Mouse (Mus musculus) kidney, adult 8-10 months (tissue): ENCODE results near the gene Tlcd1.
A peak's percentile ranks its signal among the peaks of the same experiment; 100 is the strongest.

Experiments
- DNase-seq, 2 experiments: peaks; one replicate each; pipeline ENCODE4 v3.0.0; 2022

The Tlcd1 gene

DNA sequence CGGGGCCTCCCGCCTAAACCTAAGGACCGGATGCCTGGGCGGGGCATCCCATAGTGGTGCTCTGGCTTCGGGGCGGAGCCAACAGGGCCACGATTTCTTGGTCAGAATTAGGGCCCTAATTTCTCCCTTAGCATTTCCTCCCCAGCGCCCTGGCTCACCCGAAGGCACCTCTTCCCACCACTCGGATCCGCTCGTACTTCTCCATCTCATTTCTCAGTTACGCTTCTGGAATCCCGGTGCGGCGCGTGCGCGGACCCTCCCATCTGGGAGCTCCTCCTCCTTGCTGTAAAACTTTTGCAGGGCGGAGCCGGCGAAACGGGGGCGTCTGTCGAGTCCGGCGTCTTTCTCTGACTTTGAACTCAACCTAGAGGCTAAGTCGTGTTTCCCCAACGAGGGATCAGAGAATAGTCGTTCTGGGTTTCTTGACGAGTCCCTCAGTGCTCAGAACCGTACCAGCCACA is at the start of gene Tlcd1, which contains the start of gene Nek8:
Gene Tlcd1 (plus strand): TSS at position 310 of the 461 bp plus-strand sequence.
Gene Nek8 (minus strand): TSS at position 274 of the 461 bp plus-strand sequence.
- peak; percentile 95 to 97 for DNase-seq

DNA sequence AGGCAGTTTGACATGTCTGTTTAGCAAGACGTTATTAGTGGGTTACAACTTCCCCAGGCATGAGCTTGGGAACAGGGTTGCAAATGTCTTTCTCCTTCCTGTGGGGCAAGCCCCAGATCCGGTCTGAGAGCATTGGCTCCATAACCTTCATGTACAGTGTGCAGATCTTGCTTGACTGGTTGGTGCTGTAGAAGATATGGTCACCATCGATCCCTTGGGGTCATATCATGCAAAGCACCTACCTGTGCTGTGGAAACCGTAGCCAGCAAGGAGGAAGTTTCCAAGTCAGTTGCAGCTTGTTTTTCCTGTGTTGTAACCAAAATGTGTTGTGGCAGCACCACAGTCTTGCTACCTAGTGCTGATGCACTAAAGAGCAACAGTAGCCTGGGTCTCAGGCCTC is 49.8 kb upstream of the Tlcd1 start:
- DNase-seq: no peak

DNA sequence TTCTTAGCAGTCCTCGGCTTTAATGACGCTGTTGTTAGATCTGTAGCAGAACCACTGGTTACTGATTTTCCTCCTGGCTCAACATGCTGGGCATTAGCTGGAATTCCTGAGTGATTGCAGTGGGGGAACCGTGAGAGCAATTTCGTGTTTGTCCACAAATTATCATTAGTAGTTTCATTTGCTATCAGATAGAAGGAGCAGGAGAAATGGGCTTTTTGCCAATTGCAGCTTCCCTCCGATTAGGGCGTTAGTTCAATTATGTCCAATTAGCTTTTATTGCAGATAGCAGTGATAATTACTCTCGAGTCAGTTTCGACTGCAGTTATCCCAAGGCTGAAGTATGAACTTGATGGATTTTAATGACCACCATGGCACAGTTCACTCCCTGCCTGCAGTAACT is 47.1 kb upstream of the Tlcd1 start:
- no peak for DNase-seq

DNA sequence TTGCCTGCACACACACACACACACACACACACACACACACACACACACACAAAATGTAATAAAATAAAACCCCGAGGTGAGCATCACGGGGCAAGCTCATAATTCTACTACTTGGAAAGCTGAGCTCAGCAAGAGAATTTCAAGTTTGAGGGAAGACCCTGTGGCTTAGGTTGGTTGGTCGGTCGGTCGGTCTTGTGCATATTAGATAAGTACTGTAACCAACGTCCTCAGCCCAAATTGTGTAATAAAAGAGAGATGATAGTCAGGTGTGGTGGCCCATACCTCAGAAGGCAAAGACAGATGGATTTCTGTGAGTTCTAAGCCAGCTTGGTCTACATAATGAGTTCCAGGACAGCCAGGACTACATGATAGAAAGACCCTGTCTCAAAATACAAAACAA is 42.6 kb upstream of the Tlcd1 start:
- no peak for DNase-seq

DNA sequence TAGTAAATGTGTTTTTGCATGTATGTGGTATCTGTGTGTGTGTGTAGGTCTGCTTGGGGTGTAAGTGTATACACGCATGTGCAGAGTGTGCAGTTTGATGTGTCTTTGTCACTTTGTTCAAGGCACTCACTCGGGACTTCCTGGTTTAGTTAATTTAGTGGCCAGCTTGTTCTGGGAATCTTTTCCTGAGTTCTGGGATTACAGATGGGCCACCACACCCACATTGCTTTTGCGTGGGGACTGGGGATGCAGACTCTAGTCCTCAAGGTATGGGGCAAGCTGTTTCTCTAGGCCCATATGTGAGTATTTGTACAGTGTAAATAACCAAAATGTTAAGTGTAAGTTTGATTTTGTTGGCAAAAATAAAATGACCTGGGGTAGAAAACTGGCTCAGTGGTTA is 42.2 kb upstream of the Tlcd1 start:
- no peak for DNase-seq

DNA sequence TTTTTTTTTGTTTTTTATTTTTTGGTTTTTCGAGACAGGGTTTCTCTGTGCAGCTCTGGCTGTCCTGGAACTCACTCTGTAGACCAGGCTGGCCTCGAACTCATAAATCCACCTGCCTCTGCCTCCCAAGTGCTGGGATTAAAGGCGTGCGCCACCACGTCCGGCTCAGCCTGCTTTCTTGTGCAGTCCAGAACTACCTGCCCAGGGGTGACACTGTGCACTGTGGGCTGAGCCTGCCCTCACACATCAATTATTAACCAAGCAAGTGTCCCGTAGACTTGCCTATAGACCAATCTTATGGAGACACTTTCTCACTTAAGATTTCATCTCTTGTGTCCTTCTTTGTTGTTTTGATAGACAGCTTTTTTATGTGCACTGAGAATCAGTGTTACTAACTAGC is 41.2 kb upstream of the Tlcd1 start:
- peak in 1 of 2 experiments; percentile 49 for DNase-seq

DNA sequence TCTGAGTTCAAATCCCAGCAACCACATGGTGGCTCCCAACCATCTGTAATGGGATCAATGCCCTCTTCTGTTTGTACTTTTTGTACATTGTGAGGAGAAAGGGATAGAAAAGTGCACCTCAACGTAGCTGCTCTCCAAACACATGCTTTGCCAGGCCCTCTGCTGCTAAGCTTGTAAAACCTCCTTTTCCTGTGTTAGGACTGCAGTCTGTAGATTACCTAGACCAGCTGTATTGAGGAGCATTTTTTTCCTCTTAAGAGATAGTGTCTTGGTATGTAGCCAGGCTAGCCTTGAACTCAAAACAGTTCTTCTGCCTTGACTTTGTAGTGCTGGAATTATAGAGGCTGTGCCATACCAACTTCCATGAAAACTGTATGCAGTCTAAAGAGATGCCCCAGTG is 40.4 kb upstream of the Tlcd1 start:
- no peak for DNase-seq

DNA sequence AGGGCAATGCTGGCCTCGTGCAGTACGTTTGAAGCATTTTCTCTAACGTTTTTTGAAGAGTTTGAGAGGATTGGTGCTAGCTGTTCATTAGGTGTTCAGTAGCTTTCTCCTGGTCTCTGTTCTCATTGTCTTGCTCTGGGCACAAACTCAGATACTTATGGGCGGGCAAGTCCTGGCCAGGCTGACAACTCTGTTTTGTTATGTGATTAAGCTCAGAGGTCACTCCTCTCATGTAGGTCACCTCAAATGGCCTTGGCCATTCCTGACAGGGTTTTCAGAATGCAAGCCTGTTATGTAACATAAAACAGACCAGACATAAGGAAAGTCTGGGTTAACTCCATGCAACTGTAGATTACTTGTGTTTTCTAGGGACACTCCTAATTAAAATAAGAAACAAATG is 38.9 kb upstream of the Tlcd1 start:
- peak; percentile 52 to 79 for DNase-seq

DNA sequence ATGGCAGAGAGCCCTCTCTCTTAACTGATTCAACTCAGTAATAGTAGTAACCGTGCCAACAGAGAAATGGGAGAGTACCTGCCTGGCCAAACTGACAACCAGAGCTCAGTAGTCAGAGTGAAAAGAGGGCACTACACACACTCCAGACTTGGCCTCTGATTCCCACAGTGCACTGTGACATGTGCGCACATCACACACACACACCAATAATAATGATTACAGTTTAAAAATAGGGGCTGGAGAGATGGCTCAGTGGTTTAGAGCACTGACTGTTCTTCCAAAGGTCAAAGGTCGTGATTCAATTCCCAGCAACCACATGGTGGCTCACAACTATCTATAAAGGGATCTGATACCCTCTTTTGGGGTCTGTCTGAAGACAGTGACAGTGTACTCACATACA is 38.5 kb upstream of the Tlcd1 start:
- DNase-seq: no peak

DNA sequence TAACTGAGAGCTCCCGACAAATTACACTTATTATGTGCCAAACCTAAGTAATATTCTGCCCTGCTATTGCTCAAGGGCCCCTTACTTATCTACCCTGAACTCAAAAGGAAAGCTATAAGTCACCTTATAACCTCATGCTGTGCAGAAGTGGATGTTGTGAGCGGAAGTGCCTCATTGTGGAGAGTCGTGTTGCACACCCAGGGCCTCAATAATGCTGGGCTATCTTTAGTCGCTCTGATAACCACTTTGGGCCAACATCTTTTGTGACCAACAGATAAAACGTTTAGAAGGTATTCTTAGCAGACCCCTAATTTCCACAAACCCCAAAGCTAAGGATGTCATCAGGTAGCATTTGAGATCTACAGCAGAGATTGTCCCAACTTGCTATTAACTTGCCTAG is 35.8 kb upstream of the Tlcd1 start:
- DNase-seq: no peak

DNA sequence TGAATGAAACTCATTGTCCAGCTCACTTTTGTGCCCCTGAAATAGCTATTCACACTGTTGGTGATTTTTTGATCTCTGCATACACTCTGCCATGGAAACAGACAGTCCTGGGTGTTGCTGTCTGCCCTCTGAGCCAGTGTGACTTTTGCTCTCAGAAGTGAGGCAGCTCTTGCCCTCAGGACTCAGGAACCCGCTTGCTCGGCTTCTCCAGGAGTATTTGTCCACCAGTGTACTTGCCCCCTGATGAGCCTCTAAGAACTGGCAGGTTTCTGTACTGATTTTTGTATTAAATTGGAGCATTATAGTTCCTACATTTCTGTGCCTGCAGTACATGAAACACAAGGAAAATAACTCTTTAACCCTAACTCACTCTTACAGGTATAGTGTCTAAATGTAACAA is 33.0 kb upstream of the Tlcd1 start:
- peak in 1 of 2 experiments; percentile 28 for DNase-seq

DNA sequence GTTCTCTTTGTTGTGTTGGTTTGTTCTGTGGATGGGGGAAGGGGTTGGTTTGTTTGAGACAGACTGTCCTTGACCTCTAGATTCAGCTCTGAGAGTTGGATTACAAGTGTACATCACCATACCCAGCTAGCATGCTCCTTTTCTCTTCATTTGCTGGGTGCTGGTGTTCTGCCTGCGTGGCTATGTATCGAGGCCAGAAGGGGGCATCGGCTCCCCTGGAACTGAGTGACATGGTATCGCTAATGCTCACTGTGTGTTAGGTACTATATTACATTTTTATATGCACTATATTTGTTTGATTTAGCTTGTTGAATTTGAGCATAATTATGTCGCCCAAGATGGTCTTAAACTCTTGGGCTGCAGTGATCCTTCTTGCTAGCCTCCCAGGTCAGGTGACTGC is 30.3 kb upstream of the Tlcd1 start:
- no peak for DNase-seq

DNA sequence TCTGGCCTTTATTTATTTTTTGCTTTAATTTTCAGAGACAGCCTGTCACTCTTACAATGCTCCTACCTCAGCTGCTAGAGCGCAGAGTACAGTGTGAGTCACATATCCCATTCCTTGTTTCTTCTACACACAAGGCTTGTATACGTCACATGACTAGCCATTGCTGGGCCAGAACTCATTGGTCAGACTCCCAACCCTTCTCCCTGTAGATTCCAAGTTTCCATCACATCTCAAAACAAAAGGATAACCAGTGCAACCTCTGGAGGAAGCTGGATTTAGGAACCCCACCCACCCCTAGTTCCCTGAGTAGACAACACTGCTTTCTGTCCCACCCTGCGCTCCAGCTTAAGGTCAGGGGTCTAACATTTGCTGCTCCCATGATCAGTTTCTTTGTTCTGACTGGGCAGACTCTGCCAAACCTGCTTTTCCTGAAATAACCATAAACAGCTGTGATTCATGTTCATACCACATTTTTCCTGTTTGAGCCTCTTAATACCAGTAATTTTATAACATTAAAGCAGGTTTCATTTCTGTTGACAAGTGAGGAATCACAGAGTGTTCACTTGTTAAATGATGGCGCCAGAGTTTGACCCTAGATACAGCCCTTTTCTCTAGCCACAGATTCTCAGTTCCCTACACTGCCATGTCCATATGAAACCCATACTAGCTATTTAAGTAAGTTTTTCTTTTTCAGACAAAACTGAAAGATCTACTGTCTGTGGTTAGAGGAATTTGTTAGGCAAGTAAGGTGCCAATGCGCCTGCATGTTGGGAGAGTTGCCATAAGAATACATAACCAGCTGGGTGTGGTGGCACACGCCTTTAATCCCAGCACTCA is 29.6 kb upstream of the Tlcd1 start:
- DNase-seq: no peak

DNA sequence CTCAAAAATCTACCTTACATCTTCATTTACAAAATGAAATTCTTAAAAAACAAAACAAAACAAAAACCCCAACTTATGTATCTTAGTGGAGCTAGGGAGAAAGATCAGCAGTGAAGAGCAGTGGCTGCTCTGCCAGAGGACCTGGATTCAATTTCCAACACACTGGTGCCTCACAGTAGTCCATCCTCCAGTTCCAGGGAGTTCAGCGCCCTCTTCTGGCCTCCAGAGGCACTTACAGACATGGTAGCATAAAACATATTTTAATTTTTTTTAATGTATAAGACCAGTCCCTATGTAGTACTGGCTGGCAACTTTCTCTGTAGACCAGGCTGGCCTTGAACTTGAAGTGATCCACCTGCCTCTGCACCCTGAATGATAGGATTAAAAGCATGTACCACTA is 25.4 kb upstream of the Tlcd1 start:
- peak in 1 of 2 experiments; percentile 37 for DNase-seq

DNA sequence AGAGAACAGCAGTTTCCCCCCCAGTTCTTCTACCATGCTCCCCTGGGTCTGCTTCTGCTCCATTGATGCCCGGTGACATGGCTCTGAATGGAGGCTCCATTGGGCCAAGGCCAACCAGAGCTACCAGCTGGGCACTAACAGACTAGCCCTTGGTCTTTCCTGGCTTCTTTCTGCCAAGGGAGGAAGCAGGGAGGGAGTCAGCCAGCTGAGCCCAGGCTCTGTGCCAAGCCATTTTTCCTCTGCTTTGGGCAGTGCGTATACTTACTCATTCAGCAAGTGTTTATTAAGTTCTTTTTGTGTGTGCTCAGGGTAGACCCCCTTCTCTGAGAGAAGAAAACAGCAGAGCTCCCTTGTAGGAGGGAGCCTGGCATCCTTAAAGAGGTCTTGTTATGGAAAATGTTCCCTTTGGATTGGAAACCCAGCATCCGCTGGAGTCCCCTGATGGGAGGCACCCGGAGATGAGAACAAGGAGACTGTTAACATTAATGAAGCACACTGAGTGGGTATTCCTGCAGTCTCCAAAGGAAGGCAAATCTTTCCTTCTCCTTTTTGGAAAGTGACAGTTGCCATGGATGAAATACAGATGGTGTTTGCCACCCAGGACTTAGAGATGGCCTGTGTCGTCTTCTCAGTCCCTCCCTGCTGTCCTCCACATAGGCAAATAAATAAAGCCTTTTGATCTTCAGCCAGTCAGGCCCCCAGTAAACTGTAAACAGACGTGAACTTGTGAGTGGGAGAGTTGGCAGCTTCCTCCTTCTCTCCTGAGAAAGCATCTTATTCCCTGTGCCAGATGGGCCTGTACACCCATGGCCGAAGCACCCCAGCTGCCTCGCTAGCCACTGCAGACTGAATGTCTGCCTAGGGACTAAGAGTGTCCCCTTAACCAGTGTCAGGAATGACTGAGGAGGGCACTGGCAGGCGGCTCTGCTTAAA is 23.9 kb upstream of the Tlcd1 start:
- peak in 1 of 2 experiments; percentile 47 for DNase-seq

DNA sequence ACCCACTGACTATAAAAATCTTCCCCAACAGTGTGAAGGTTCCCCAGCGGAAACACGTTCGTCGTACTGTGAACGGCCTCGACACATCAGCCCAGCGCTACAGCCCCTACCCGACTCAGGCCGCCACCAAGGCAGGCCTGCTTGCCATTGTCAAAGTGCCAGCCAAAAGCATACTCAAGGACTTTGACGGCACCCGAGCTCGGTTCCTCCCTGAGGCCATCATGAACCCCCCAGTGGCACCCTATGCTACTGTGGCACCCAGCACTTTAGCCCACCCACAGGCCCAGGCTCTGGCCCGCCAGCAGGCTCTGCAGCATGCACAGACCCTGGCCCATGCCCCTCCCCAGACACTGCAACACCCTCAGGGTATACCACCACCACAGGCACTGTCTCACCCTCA is 22.7 kb upstream of the Tlcd1 start:
- DNase-seq: no peak

DNA sequence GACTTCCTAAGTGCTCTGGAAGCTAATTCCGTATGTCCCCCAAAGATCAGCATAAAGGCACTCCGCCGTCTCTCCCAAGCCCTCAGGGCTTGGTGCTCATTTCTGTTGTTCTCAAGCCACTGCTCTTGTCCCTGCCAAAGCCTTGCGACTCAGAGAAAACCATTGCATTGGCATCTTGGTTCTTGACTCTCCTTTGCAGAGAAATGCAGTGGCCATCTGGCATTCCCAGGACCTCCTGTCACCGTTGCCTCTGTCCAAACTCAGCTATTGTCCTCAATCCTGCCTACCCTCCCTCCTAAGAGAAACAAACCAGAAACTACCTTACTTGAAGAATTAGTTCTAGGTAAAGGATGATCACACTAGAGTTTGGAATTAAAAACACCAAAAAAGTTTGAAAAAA is 20.8 kb upstream of the Tlcd1 start:
- DNase-seq: no peak

DNA sequence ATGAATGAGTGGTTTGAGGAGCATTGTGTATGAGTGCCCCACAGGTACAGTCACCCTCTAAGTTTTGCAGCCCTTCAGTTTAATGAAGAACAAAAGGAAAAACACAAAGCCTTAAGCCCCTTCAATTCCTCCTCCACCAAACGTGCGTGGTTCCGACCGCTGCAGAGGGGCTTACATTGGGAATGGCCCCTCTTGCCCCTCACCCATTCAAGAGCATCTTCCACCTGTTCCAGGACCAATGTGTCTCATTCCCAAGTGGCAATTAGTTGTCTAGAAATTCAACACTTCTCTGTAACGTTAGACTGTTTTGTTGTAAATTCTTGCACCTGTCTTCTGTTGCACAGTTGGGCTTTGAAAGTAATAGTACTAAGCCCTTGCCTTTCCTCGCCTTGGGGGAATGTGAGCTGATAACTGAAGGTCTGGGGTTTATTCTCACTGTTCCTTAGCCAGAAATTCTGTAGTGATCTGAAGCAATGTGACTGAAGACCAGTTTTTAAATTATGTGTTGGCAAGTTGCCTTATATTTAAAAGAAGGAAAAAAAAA is 20.3 kb upstream of the Tlcd1 start:
- no peak for DNase-seq

DNA sequence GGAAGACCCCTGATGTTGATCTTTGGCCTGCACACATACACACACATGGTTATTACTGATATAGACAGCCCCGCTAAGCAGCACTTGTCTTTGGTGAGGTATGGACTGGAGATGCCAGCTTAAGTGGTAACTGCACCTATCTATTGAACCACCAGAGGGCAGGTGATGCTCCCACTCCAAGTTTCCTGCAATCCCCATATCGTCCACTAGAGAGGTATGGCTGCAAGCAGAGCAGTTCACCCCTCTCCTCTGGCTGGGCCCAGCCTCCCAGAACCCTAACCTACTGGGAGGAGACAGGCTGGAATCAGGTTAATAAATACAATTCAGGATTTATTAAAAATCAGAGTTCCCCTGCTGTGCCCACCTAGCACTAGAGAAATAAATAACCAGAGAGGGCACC is 17.4 kb upstream of the Tlcd1 start:
- peak; percentile 88 to 90 for DNase-seq

DNA sequence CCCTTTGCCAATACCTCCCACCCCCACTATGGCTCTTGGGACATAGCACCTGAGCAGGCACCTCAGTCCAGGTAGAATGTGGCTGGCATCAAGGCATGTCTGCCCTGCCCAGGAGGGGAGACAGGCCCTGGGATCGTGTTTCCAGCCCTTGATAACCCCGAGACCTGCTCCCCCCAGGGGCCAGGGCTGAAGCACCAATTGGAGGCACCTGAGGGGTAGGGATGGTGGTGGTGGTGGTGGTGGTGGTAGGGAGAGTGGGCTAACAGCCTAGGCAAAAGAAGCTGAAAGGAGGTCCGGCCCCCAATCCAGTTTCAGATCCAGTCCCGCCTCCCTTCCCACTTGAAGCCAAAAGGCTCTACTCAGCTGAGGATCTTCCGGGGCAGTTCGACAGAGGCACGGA is 17.0 kb upstream of the Tlcd1 start:
- DNase-seq: no peak

DNA sequence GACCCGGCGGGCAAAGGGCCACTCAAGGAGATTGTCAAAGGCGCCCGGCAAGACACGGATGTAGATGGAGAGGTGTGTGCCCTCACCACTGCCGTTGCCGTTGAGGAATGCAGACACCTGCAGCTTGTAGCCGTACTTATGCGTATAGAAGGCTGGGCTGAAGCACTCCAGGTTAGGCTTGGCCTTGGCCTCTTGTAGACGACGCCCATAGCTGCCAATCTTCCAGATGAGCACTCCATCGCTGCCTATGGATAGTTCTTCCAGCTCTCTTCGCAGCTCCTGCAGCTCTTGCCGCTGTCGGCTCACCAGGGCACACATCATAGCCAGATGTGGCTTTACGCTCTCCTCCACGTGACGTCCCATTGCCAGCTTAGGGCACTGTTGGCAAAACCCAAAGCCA is 16.3 kb upstream of the Tlcd1 start:
- no peak for DNase-seq

DNA sequence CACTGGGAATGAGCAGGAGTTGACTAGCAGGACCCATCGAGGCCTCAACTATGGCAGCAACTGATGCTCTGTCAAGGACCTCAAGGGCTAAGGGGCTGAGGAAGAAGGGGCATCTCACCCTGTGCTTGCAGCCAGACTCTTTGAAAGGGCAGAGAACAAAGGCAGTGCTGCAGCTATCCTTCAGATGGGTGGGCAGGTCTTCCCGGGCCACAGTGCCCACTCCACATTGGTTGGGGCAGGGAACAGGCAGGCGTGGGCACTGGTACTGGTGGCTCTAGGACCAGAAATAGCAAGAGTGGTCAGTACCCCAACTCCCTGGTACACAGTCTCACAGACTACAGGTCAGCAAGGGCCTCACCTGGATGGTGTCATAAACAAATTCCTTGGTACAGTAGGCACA is 15.8 kb upstream of the Tlcd1 start:
- no peak for DNase-seq

DNA sequence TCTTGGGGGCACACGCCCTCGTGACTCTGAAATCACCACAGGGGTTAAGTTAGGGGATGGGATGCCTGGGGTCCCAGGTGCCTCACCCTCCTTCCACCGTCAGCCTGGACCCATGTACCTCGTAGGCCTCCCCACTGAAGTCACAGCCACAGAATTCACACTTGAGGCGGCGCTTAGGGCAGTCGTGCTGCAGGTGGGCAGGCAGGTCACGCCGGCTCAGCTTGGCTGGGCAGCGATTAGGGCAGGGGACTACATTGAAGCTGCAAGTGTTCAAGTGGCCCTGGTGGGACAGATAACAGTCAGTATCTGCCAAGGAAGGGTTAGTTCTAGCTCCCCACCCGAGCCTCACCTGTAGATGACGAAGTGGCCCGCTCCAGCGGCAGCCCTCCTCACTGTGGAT is 15.3 kb upstream of the Tlcd1 start:
- no peak for DNase-seq
